Mouse (Mus musculus) intestine, postnatal 0 days (tissue): ENCODE measurements around the gene Wbp1. TPM values are rescaled to one million over a fixed set of nuclear protein-coding genes. Genes with fewer than 3 reads are reported as not detected.
A peak's percentile ranks its signal among the peaks of the same experiment; 100 is the strongest.

Experiments
- ATAC-seq: fragments of 200-750 bp; cut with Nextera tagmentation; 2 replicates; pipeline ENCODE4 v1.8.0; 2017; ENCODE audit warnings: mild to moderate bottlenecking, moderate TSS enrichment, moderate library complexity
- H3K27ac ChIP-seq: fragments of 300-500 bp; sonication (generic); 2 replicates; pipeline ENCODE4 v1.5.1; 2014; ENCODE audit warnings: mild to moderate bottlenecking, low read depth, low read length, moderate library complexity
- H3K27me3 ChIP-seq: fragments of 300-500 bp; sonication (generic); replicated peaks from 2 replicates; pipeline ENCODE4 v1.6.1; 2014; ENCODE audit warnings: low read length, mixed read lengths; ENCODE audit not compliant: control insufficient read depth, insufficient read depth
- H3K36me3 ChIP-seq: fragments of 300-500 bp; sonication (generic); 2 replicates; pipeline ENCODE4 v1.6.1; 2014; ENCODE audit warnings: mild to moderate bottlenecking, moderate library complexity; ENCODE audit not compliant: control insufficient read depth, insufficient read depth
- H3K4me1 ChIP-seq: fragments of 300-500 bp; sonication (generic); replicated peaks from 2 replicates; pipeline ENCODE4 v1.6.1; 2014; ENCODE audit warnings: antibody characterized with exemption, low read length, mixed read lengths; ENCODE audit not compliant: control insufficient read depth, insufficient read depth
- H3K4me2 ChIP-seq: fragments of 300-500 bp; sonication (generic); replicated peaks from 2 replicates; pipeline ENCODE4 v1.6.1; 2014; ENCODE audit warnings: low read depth, mild to moderate bottlenecking, moderate library complexity
- H3K4me3 ChIP-seq: fragments of 300-500 bp; sonication (generic); 2 replicates; pipeline ENCODE4 v1.5.1; 2014; ENCODE audit warnings: low read depth, low read length
- H3K9ac ChIP-seq: fragments of 300-500 bp; sonication (generic); 2 replicates; pipeline ENCODE4 v1.6.1; 2014; ENCODE audit warnings: mild to moderate bottlenecking, low read depth, low read length
- H3K9me3 ChIP-seq: fragments of 300-500 bp; sonication (generic); 2 replicates; pipeline ENCODE4 v1.6.1; 2016; ENCODE audit warnings: mixed run types; ENCODE audit not compliant: control insufficient read depth
- CTCF ChIP-seq: sonication (generic); IDR thresholded peaks from 2 replicates; pipeline ENCODE4 v1.5.1; 2016; ENCODE audit warnings: low read depth, mild to moderate bottlenecking, control low read depth, antibody characterized with exemption, moderate library complexity
- WGBS: fragments of 180-500 bp; shearing (Covaris S2); extraction: QIAGEN DNeasy Blood & Tissue Kit; methylation state at CpG from one replicate; pipeline ENCODE4 v1.1.7; 2014; 5-methylcytosine and 5-hydroxymethylcytosine counted together
- polyA plus RNA-seq: library from polyadenylated mRNA; unstranded; fragments of >200 nt; fragmentation: Nextera tagmentation; extraction: Ambion mirVana; gene quantifications from 2 replicates; pipeline ENCODE4 v1.2.1, GENCODE M21; 2015

The Wbp1 gene
- polyA plus RNA-seq, 1 experiment from 2014 or later = 72.7 TPM

GRCm38 (mm10) chr6:83116373-83117164 lies 4.8 kb downstream of the Wbp1 start:
- 0 out of 2 replicates have a peak, but pooled peaks cover 5% of the 10 kb centered on the region for H3K4me1 ChIP-seq
- no peaks in the 10 kb centered on the region for H3K9me3 ChIP-seq
- H3K4me2 ChIP-seq = peak overlapping the region; percentile 89
- H3K27ac ChIP-seq = no peak overlapping the region
- peak overlapping the region; percentile 77 for H3K9ac ChIP-seq
- peaks cover 14% of the 10 kb centered on the region for H3K36me3 ChIP-seq
- no peaks in the 10 kb centered on the region for H3K27me3 ChIP-seq
- TF ChIP-seq CTCF = no peak
- 66% methylated on average over 11 of the region's 11 CpGs for WGBS
- no peak for ATAC-seq
- H3K4me3 ChIP-seq = peak overlapping the region; percentile 61

DNA sequence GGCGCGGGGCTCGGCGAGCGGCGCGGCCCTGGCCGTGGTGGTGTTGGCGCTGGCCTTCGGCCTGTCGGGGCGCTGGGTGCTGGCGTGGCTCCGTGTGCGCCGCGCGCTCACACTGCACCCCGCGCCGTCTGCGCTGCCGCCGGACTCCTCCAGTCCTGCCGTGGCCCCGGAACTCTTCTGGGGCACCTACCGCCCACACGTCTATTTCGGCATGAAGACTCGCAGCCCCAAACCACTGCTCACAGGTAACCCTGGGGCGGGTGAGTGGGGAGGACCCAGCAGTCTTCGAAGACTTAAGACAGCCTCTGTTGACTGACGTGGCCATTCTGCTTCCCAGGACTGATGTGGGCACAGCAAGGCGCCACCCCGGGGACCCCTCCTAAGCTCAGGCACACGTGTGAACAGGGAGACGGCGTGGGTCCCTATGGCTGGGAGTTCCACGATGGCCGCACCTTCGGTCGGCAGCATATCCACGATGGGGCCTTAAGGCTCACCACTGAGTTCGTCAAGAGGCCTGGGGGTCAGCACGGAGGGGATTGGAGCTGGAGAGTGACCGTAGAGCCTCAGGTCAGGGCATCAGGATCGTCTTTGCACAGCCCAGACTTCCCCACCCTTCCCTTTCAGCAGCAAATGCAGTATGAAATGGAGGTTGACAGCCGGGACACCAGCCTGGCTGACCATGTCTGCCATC lies 5.5 kb downstream of the Wbp1 start:
- WGBS = under 1% methylated on average over 41 of the region's 48 CpGs
- H3K27me3 ChIP-seq = no peaks in the 10 kb centered on the region
- peak overlapping the region; percentile 77 for H3K9ac ChIP-seq
- ATAC-seq = peak; percentile 60
- H3K4me3 ChIP-seq = peak overlapping the region; percentile 61
- peaks cover 14% of the 10 kb centered on the region for H3K36me3 ChIP-seq
- H3K27ac ChIP-seq = peak overlapping the region; percentile 83
- H3K9me3 ChIP-seq = no peaks in the 10 kb centered on the region
- 0 out of 2 replicates have a peak, but pooled peaks cover 5% of the 10 kb centered on the region for H3K4me1 ChIP-seq
- no peak for TF ChIP-seq CTCF
- peak overlapping the region; percentile 89 for H3K4me2 ChIP-seq

DNA sequence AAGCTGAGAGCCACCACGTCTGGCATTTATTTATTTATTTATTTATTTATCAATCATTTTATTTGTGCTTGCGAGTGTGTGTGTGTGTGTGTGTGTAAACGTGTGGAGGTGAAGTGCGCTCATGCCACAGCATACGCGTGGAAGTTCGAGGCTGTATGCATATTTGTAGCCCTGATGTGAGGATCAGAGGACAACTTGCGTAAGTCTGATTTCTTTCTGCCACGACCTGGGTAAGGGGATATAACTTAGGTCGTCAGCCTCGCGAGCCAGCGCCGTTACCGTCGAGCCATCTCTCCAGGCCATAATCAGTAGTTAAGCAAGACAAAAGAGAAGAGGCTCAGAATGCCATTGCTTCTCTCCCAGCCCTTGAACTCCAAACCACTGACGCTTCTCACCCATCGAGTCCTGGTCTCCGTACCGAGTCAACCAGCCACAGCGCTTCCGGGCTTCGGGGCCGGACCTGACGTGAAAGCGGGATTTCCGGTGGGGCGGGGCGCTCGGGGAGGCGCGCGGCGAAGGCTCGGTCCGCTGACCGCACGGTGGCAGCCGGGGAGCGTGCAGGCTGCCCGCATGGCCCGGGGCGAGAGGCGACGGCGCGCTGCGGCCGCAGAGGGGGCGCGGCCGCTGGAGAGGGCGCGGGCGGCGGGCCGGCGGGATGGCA lies 6.2 kb downstream of the Wbp1 start, which contains the start of gene Mogs:
Mogs (plus strand) TSS at position 486 of the 661 bp plus-strand sequence.
- H3K9ac ChIP-seq = peak within 1 kb of the TSS; percentile 77
- H3K27me3 ChIP-seq = no peaks in the 10 kb centered on the region
- H3K4me1 ChIP-seq = 0 out of 2 replicates have a peak, but pooled peaks cover 5% of the 10 kb centered on the region
- TF ChIP-seq CTCF = peak; percentile 78
- H3K4me3 ChIP-seq = peak within 1 kb of the TSS; percentile 61
- no peaks in the 10 kb centered on the region for H3K9me3 ChIP-seq
- H3K27ac ChIP-seq = peak within 1 kb of the TSS; percentile 83
- peaks cover 14% of the 10 kb centered on the region for H3K36me3 ChIP-seq
- H3K4me2 ChIP-seq = peak within 1 kb of the TSS; percentile 89
- under 1% methylated on average over 54 of the region's 58 CpGs for WGBS
- ATAC-seq = peak; percentile 93

DNA sequence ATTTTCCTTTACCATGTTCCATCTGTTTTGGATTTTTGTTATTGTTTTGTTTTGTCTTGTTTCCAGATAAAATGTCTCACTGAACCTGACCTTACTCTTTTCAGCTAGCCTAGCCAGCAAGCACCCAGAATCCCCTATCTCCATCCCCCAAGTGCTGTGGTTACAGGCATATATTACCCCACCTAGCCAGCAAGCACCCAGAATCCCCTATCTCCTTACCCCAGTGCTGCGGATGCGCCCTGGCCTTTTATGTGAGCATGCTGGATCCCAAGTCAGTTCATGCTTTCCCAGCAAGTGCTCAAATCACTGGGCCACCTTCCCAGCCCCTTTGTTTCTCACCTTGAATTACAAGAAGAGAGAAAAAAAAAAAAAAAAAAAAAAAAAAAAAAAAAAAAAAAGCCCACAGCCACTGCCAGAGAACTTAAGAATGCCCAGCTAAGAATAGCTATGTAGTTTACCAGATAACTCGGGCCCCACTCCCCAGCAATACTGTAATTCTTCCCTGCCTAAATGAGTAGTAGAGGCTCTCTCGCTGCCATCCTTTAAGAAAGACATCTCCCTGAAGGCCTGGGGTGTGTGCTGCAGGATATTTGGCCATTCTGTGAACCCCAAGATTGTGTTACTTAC lies 9.7 kb downstream of the Wbp1 start:
- H3K27me3 ChIP-seq = no peaks in the 10 kb centered on the region
- 86% methylated on average over 4 of the region's 4 CpGs for WGBS
- no peak for ATAC-seq
- H3K27ac ChIP-seq = no peak overlapping the region
- no peak overlapping the region for H3K4me3 ChIP-seq
- H3K4me1 ChIP-seq = 0 out of 2 replicates have a peak, but pooled peaks cover 8% of the 10 kb centered on the region
- no peak for TF ChIP-seq CTCF
- H3K36me3 ChIP-seq = 0 out of 2 replicates have a peak, but pooled peaks cover 5% of the 10 kb centered on the region
- H3K9me3 ChIP-seq = no peaks in the 10 kb centered on the region
- H3K4me2 ChIP-seq = no peak overlapping the region
- no peak overlapping the region for H3K9ac ChIP-seq

- ATAC-seq = peak; percentile 80
- peak within 1 kb of the TSS; percentile 92 for H3K9ac ChIP-seq
- H3K4me1 ChIP-seq = 0 out of 2 replicates have a peak, but pooled peaks cover 3% of the 10 kb centered on the region
- under 1% methylated on average over 76 of the region's 76 CpGs for WGBS
- peak within 1 kb of the TSS; percentile 90 for H3K4me2 ChIP-seq
- H3K27me3 ChIP-seq = no peaks in the 10 kb centered on the region
- H3K4me3 ChIP-seq = peak within 1 kb of the TSS; percentile 85
- no peak for TF ChIP-seq CTCF
- peak within 1 kb of the TSS; percentile 79 for H3K27ac ChIP-seq
- peaks cover 11% of the 10 kb centered on the region; the same call in 1 of the 2 replicates for H3K36me3 ChIP-seq
- no peaks in the 10 kb centered on the region for H3K9me3 ChIP-seq
Measured at GRCm38 (mm10) chr6:83108762-83109668, 12.3 kb downstream of the Wbp1 start, which contains the start of gene Mrpl53. Gene Mrpl53, plus strand, starts transcription at chr6:83109040.
